Mouse (Mus musculus): ENCODE results near the gene Kif2c. TPM values are rescaled to one million over a fixed set of nuclear protein-coding genes. Genes with fewer than 3 reads are reported as not detected.

Kif2c gene
- total RNA-seq, 2 experiments from 2014 or later = not detected

DNA sequence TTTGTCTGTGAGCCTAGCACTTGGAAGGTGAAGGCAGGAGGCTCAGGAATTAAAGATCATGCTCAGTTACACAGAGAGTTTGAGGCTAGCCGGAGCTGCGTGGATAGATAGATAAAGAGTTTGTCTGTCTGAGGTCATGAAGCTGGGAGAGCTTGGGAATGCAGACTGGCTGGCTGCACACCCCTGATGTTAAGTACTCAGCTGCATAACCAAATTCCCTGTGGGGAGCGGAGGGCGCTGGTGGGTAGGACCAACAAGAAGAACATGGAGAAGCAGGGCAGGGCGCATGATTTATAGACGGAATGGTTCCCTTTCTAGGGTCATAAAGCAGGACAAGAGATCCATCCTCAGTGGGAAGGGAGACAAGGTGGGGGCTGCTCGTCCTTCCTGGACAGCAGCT lies 39.4 kb downstream of the Kif2c start:
- no peak for TF ChIP-seq CTCF (IDR thresholded peaks at IDR 0.05)
- no peak for DNase-seq
- H3K27ac ChIP-seq = no peak overlapping the region
- intact Hi-C loops (cut with DNase I) = loop anchor here (10.0 kb wide), 1 partner anchor 428 kb away; no protein-coding TSS in a partner anchor
- no peak overlapping the region for H3K4me3 ChIP-seq

DNA sequence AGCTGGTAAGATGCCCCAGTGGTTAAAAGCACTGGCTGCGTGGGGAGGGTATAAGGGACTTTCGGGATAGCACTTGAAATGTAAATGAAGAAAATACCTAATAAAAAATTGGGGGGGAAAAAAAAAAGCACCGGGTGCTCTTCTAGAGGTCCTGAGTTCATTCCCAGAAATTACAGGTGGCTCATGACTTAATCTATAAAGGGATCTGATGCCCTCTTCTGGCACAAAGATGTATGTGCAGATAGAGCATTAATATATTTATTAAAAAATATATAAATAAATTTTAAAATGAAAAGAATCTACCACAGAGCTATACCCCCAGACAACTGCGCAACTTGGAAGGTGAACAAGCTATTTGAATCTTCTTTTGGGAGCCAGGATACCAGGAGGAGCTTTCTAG lies 41.8 kb downstream of the Kif2c start:
- DNase-seq = no peak
- peak; percentile 65 for TF ChIP-seq CTCF (IDR thresholded peaks at IDR 0.05)
- H3K27ac ChIP-seq = no peak overlapping the region
- intact Hi-C loops (cut with DNase I) = loop anchor here (2.0 to 10.0 kb wide), 3 partner anchors 138 to 426 kb away; no protein-coding TSS in a partner anchor
- no peak overlapping the region for H3K4me3 ChIP-seq

- Histone ChIP-seq H3K27ac (no peak overlapping the region), H3K4me3 (no peak overlapping the region)
- DNase-seq = peak; percentile 54
- intact Hi-C loops (cut with DNase I) = no loop called here
- peak; percentile 87 for TF ChIP-seq CTCF (IDR thresholded peaks at IDR 0.05)
Measured at GRCm38 (mm10) chr4:117139217-117139612, 43.2 kb downstream of the Kif2c start.

GRCm38 (mm10) chr4:117138295-117139216 lies 43.9 kb downstream of the Kif2c start:
- Histone ChIP-seq H3K27ac (no peak overlapping the region), H3K4me3 (no peak overlapping the region)
- intact Hi-C loops (cut with DNase I) = no loop called here
- no peak for DNase-seq
- TF ChIP-seq CTCF (IDR thresholded peaks at IDR 0.05) = no peak

GRCm38 (mm10) chr4:117136034-117136433 lies 46.4 kb downstream of the Kif2c start:
- DNase-seq = peak; percentile 50
- TF ChIP-seq CTCF (IDR thresholded peaks at IDR 0.05) = no peak
- Histone ChIP-seq H3K27ac (peak overlapping the region; percentile 57), H3K4me3 (no peak overlapping the region)
- intact Hi-C loops (cut with DNase I) = no loop called here

- H3K4me3 ChIP-seq = peak overlapping the region; percentile 95; the same call in 1 of the 2 replicates
- no peak for DNase-seq
- intact Hi-C loops (cut with DNase I) = no loop called here
Measured at GRCm38 (mm10) chr4:117134601-117134995, 47.8 kb downstream of the Kif2c start.

DNA sequence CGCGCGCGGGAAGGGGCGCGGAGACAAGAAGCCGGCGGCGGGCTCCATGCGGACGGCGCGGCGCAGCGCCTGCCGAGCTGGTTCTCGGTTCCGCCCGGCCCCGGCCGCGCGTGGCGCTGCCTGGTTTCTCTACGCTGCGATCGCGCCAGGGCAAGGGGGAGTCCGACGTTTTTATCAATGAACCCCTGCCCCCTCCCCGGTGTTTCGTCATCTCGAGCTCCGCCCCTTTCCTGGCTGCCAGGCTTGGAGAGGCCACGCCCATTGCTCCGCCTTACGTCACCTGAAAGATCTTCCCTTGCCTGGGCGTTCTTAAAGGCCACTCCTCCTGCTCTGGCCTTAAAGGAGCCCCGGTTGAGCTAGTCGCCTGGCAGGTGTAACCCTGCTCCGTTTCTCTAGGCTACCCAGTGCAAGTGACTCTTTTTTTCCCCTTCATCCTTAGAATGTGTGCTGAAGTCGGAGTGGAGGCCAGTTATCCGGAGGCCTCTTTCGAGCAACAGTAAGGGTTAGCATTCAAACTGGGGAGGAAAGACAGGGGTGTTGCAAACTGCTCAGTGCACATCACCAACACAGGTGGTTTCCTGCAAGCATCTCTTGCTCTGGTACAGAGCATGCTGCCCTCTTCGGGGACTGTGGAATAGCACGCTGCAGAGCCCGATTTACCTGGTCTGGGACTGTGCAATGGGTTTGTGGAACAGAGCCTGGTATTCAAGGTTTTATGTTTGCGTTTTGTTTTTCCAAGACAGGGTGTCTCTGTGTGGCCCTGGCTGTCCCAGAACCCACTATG lies 48.4 kb downstream of the Kif2c start, which contains the start of gene Plk3:
Plk3 (minus strand) TSS at position 147 of the 784 bp plus-strand sequence.
- peak; percentile 96 for DNase-seq
- H3K4me3 ChIP-seq = peak within 1 kb of the TSS; percentile 95
- H3K27ac ChIP-seq = peak within 1 kb of the TSS; percentile 82
- TF ChIP-seq CTCF (IDR thresholded peaks at IDR 0.05) = peak; percentile 6; the same call in 1 of the 2 replicates
- intact Hi-C loops (cut with DNase I) = no loop called here

More at GRCm38 (mm10) chr4:117134601-117134995, 47.8 kb downstream of the Kif2c start:
- TF ChIP-seq CTCF (IDR thresholded peaks at IDR 0.05) = no peak
- H3K27ac ChIP-seq = peak overlapping the region; percentile 82

DNA sequence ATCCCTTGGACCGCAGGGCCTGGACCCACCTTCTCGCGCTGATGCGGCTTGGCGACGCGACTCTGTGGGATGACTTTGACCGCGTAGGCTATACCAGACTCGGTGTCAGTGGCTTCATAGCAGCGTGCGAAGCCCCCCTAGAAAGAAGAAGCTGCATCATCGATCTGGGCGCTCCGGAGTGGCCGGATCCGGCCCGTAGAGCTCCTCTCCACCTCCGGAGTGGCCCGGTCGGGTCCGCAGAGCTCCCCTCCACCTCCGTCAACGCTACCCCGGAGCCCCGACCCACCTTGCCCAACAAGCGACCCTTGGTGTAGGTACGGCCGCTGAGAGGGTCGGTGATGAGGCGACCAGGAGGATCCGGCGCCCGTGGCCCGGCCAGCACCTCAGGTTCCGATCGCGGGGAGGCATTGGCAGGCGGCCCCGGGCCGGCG lies 49.1 kb downstream of the Kif2c start:
- no peak for DNase-seq
- intact Hi-C loops (cut with DNase I) = no loop called here
- Histone ChIP-seq H3K27ac (peak overlapping the region; percentile 82), H3K4me3 (peak overlapping the region; percentile 95)
- no peak for TF ChIP-seq CTCF (IDR thresholded peaks at IDR 0.05)

- no peak for TF ChIP-seq CTCF (IDR thresholded peaks at IDR 0.05)
- peak overlapping the region; percentile 95 for H3K4me3 ChIP-seq
- no peak overlapping the region; the same call in 1 of the 2 replicates for H3K27ac ChIP-seq
- intact Hi-C loops (cut with DNase I) = no loop called here
- no peak for DNase-seq
Measured at GRCm38 (mm10) chr4:117132794-117133143, 49.7 kb downstream of the Kif2c start.

- intact Hi-C loops (cut with DNase I) = no loop called here
Measured at GRCm38 (mm10) chr4:117131890-117132793, 50.3 kb downstream of the Kif2c start.

DNA sequence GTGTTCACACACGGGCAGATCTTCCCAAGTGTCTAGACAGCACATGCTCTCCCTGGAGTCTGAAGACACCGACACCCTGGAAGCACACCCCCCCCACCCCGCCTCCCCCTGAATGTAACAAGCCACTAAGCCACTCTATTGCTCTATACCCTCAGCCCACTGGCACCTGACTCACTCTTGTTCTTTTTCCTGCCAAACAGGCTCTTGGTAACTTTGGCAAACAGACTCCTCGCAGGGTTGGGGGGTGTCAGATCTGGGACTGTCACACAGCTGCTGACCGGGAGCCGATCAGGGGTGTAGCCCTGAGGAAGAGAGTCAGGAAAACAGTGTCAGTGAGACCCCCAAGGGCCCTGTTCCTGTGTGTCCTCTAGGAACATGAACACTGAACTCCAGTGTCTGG lies 51.2 kb downstream of the Kif2c start:
- H3K4me3 ChIP-seq = no peak overlapping the region
- TF ChIP-seq CTCF (IDR thresholded peaks at IDR 0.05) = no peak
- DNase-seq = no peak
- intact Hi-C loops (cut with DNase I) = no loop called here
- H3K27ac ChIP-seq = no peak overlapping the region

More at GRCm38 (mm10) chr4:117131890-117132793, 50.3 kb downstream of the Kif2c start:
- DNase-seq = no peak
- no peak for TF ChIP-seq CTCF (IDR thresholded peaks at IDR 0.05)
- Histone ChIP-seq H3K27ac (no peak overlapping the region), H3K4me3 (peak overlapping the region; percentile 95)

DNA sequence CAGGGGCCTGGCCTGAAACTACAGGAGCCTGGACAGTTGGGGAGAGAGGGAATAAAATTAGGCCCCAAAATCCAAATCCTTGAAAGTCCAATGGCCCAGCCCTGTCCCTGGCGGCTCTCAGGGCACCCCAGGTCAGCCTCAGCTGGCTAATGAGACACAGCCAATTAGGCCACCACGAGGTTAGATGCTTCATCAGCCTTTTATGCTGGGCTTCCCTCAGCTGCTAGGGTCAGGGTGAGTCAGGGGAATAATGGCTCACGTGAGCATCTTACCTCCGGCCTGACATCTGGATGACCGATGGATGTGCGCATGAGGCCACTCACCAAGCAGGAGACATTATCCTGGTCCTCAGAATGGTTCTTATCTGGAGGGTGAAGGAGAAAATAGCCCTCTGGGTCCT lies 51.6 kb downstream of the Kif2c start:
- H3K27ac ChIP-seq = no peak overlapping the region
- no peak overlapping the region for H3K4me3 ChIP-seq
- intact Hi-C loops (cut with DNase I) = no loop called here
- TF ChIP-seq CTCF (IDR thresholded peaks at IDR 0.05) = no peak
- no peak for DNase-seq

Measured in gastrocnemius, adult 2 months (tissue).